Mouse (Mus musculus): Measurements from ENCODE around the gene Krtap17-1.

Gene Krtap17-1

DNA sequence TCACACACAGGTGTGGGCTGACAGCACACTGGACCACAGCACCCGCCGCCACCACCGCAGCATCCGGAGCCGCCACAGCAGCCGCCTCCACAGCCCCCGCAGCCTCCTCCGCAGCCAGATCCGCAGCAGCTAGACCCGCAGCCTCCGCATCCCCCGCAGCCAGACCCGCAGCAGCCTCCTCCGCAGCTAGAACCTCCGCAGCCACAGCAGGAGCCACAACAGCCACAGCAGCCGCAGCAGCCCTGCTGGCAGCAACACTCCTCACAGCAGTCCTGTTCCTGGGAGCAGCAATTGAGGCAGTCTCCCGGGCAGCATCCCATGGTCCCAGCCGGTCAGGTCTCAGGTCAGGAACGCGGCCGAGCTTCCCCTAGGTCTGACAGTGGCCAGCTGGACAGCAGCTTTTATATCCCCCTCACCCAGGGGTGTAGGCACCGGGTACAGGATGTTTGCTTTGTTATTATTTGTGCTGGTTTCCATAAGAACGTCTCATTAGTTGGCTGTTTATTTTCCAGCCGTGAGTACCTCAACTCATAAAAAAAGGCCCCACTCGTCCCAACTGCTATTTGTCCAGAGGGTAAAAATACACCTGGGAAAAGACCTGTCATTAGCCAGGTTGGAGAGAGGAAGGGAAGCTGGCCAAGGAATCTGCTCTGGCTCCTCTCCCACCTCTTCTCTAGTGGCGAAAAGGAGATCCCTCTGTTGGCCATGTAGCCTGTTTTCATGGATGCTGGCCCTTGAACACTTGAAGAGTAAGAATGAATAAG, at the start of gene Krtap17-1:
Gene Krtap17-1 (minus strand): TSS at position 375 of the 764 bp plus-strand sequence.
- no peak for DNase-seq (ENCODE audit: low spot score in 2 of 2)

DNA sequence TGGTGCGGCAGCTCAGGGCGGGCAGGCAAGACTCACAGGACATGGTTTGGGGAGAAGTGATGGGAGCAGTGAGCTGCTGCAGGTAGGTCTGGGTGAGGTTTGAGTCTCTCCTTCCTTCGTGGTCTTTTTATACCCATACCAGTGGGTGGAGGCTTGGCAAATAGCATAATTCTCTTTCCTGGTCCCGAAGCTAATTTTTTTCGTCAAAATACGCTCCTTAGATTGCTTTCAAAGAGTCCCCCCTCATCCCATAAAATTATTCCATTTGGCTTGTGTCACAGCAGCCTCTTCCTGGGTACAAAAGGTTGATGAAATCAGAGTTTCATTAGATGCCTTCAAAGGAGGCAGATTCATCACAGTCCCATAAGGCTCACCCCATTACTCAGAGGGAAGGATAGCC, 47.7 kb upstream of the Krtap17-1 start, which contains the start of gene Krt34:
Gene Krt34 (minus strand): TSS at position 101 of the 400 bp plus-strand sequence.
- DNase-seq (ENCODE audit: low spot score in 2 of 2) = no peak

DNA sequence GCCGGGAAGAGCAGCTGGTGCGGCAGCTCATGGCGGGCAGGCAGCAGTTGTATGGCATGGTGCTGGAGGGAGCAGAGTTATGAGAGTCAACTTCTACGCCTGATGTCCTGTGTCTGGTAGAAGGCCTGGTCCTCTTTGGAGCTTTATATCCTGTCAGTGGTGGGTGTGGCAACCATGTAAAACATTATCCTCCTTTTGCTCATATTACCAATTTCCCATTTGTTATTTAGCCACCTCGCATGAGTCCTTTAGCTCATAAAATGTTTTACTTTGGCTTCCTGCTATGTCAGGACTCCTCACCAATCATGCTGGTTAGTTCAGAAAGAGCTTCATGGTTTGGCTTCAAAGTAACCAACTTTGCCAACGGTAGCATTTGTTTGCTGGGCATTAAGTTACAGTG, 36.0 kb upstream of the Krtap17-1 start, which contains the start of gene Krt33b:
Gene Krt33b (minus strand): TSS at position 101 of the 400 bp plus-strand sequence.
- DNase-seq (ENCODE audit: low spot score in 2 of 2) = no peak

DNA sequence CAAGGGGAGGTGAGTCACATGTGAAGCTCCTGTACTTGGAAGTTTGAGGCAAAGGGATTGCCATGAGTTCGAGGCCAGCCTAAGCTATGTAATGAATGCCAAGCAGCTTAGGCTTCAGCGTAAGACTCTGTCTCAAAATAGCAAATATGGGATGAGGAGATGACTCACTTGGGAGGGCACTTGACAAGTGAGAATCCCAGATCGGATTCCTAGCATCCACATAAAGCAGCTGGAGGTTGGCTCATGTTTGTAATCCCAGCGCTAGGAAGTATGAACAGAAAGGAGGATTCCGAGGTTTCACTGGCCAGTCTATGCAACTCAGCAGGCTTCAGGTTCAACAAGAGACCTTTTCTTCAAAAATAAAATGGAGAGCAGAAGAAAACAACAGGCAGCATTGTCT, 27.6 kb upstream of the Krtap17-1 start:
- DNase-seq (ENCODE audit: low spot score in 2 of 2) = peak in 1 of 2 experiments; percentile 26

DNA sequence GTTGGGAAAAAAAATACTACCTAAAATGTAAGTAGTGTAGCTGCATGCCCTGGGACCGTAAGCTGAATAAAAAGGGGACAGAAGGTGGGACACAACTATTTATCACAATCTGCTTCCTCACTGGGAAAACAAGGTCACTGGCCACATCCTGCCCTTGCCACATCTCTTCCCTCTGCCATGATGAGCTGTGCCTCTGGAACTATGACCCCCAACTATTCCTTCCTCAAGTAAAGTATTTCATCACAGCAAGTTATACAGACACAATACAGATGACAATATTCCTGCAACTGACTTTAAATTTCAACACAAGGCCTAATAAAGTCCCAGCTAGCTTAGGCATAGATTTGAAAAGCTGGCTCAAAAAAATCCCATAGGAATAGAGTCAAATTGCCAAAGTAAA, 25.7 kb upstream of the Krtap17-1 start:
- no peak for DNase-seq (ENCODE audit: low spot score in 2 of 2)

DNA sequence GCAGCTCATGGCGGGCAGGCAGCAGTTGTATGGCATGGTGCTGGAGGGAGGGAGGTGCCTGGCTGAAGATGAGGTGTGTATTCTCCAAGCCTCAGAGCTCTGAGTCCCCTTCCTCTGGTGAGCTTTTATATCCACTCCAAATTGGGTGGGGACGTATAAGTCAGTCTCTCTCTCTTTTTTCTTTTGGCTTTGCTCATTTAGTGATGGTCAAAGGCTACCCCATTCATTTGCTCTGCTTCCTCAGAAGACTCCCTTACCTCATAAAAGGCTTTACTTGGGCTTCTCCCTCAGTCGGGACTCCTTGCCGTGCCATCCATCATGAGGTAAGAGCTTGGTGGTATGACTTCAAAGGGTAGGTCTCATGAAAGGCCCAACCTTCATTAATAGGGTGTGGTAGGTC, 22.3 kb upstream of the Krtap17-1 start, which contains the start of gene Krt33a:
Gene Krt33a (minus strand): TSS at position 101 of the 400 bp plus-strand sequence.
- no peak for DNase-seq (ENCODE audit: low spot score in 2 of 2)

DNA sequence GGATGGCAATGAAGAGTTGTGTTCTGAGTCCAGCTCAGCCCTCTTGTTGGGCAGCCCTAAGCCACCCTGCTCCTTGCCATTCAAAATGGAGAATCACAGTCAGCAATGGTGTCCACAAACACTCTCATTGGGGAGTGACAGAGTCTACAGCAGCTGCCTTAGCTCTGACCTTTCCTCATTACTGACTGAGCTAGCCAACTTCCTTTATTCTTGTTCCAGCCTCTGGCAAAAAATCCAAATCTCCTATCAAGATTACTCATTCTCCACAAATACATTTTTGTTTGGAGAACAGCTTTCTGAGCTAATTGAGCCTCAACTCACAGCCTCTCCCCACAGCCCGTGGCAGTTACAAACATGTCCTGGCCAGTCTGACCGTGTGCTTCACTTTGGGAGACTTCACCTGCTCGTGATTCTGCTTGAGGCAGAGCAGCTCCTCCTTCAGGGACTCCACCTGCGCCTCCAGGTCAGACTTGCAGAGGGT, 19.9 kb upstream of the Krtap17-1 start:
- no peak for DNase-seq (ENCODE audit: low spot score in 2 of 2)

DNA sequence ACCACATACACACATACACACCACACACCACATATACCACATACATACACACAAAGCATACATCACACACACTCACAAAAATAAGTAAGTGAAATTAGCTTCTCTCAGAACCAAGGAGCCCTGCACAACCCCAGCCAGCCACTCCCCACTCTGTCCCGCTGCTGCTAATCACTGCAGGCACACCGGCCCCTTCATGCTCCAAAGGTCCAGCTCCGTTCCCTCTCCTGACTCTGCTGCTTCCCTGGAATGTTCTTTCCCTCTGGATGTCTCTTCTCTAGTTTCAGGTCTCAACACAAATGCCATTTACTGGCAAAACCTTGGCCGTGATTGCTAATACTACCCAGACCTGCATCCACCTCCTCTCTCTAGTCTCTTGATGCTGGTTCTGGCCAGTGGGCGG, 16.9 kb upstream of the Krtap17-1 start:
- no peak for DNase-seq (ENCODE audit: low spot score in 2 of 2)

DNA sequence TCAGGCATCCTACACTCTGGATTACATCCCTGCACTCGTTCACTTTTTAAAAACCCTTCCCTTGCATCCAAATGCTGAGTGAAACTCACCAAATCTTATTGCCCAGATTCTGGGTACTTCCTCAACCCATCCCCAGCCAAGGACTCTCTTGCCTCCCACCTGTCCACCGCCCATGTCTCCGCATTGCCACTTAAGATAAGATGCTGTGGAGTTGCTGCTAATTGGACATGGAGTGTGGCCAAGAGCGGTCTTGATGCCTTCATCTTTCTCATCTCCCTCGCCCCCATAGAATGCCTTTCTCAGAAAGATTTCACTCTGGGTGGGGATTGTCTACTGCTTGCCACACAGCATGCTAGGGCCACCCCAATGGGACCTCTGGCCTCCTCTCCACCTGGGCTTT, 14.5 kb upstream of the Krtap17-1 start:
- peak; percentile 32 to 34 for DNase-seq (ENCODE audit: low spot score in 2 of 2)

DNA sequence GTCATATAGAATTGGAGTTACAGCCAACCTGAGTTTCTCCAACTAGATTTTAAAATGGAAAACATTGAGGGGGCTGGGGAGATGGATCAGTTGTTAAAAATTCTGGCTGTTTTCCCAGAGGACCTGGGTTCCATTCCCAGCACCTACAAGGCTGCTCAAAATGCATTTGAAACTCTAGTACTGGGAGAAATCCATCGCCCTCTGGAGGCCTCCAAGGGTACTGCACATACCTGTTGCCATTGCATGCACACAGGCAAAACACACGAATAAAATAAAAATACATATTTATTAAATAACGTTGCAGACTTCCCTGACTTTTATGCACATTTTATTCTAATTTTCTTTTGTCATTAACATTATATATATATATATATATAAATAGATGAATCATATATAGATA, 12.8 kb upstream of the Krtap17-1 start:
- no peak for DNase-seq (ENCODE audit: low spot score in 2 of 2)

DNA sequence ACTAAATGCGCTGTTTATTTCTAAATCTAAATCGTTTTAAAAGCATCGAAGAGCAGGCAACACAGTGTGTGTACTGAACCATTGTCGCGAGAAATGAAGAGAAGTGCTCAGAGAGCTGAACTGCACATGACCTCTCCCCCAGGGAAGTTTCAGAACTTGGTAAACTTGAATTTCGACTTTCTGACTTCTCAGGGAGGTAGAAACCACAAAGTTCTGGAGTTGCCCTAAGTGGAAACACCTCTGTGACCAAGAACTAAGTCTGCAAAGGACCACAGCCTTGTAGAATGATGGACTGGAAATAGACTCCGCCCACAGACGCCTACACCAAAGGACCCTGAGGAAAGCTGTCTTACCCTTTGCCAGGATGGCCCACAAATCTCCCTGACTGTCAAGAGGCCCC, 12.1 kb upstream of the Krtap17-1 start:
- DNase-seq (ENCODE audit: low spot score in 2 of 2) = no peak

DNA sequence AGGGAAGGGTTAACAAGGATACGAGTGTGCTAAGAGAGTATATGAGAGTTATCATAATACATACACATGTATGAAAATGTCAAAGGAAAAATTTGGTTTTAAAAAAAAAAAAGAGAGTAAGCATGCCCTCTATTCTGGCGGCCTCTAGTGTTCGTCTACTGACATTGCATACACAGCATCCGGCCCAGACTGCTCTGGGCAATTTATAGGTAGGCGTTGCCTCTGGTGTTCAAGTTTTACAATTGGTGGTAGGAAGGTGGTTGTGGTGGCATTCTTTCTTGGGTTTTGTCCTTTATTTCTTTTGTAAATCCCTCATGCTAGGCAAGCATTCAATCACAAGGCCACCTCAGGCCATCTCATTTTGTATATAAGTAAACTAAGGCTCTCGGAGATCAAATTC, 11.1 kb upstream of the Krtap17-1 start:
- peak; percentile 43 to 81 for DNase-seq (ENCODE audit: low spot score in 2 of 2)

DNA sequence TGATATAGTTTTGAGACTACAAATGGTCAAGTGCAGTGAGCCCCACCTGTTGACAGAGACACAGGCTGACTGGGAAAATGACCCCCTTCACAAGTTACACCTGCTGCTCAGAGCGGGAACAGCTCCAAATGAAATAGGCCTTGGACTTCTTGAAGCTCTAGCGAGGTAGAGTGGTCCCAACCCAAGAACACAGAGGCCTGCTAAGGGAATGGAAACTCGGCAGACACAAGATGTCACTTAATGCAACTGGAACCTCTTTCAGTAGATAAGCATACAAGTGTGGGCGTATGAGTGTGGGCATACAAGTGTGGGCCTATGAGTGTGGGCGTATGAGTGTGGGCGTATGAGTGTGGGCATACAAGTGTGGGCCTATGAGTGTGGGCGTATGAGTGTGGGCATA, 5.3 kb upstream of the Krtap17-1 start:
- DNase-seq (ENCODE audit: low spot score in 2 of 2) = no peak

DNA sequence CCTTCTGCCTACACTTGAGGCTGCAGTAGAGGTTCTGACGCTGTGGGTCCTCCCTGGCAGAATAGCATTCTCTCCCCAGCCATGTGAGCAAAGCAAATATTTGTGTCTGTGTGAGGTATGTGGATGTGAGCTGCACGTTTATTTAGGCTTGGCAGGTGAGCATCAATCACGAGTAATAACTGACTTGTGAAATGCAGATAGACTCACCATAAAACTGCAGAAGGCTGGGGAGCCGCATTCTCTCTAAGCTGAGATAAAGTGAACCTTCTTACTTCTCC, 529 bp upstream of the Krtap17-1 start:
- DNase-seq (ENCODE audit: low spot score in 2 of 2) = no peak

DNA sequence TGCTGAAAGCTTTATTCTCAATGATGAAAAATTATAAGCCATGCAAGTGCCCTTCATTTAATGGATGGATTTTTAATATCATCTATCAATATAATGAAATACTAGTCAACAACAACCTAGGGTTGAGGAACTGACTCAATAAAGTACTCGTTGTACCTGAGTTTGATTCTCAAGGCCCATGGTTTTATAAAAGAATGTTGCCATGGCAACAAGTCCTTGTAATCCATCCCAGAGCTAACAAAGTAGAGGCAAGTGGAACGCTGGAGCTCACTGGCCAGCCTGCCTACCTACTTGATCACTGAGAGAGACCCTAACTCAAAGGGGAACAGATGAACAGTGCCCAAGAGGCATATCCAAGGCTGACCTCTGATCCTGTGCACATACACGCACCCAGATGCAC, 3.2 kb downstream of the Krtap17-1 start:
- DNase-seq (ENCODE audit: low spot score in 2 of 2) = no peak

DNA sequence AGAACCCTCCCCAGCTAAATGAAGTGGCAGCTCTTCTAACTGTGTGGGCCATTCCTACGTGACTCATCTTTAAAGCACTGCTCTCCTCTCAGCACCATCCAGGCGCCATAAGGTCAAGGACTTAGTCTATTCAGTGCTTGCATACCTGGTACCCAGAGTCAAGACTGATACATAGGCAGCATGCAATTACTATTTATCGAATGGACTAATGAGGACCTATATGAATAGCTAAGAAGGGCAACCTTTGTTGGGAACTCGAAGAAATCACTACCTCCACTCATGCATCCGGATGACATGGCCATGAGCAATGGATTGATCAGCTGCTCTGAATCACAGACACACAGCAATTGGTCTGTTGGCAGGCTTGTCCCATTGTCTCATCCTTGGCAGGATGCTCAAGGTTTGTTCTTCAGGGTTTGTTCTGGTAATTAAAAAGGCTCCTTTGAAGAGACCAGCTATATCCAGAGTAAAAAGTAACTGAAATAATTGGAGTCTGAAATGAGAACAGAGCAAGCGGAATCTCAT, 3.9 kb downstream of the Krtap17-1 start:
- DNase-seq (ENCODE audit: low spot score in 2 of 2) = no peak

DNA sequence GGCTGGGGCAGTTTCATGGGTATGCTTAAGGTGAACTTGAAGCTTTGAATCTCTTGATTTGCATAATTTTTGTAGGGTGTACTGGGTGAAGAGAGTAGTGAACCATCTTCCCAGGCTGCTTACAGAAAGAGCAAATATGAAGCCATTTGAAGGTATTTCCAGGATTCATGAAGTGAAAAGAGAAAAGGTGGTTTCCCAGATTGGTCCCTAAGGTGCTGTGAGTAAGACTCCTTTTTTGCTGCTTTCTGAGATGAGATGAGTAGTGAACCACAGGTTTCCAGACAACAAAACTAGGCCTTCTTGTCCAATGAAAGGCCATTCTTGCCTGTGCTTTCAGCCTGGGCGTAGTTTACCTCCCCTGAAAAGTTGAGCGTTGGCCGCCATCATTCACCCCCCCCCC, 5.3 kb downstream of the Krtap17-1 start:
- DNase-seq (ENCODE audit: low spot score in 2 of 2) = no peak

DNA sequence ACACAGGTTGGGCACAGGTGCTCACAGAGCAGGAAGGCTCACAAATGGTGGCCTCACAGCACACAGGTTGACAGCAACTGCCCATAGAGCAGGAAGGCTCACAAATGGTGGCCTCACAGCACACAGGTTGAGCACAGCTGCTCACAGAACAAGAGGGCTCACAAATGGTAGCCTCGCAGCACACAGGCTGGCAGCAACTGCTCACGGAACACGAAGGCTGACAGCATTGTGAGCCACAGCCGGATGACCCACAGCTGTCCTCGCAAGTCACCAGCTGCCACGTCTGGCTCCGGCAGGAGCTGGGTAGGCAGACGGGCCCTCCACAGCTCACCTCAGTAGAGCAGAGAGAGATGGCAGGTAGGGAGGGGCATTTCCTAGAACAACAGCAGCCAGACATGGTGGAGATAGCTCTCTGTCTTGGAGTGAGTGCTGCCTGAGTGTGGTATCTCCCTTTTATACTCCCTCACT, 7.6 kb downstream of the Krtap17-1 start, which contains the start of gene Krtap16-1:
Gene Krtap16-1 (minus strand): TSS at position 418 of the 468 bp plus-strand sequence.
- DNase-seq (ENCODE audit: low spot score in 2 of 2) = no peak

DNA sequence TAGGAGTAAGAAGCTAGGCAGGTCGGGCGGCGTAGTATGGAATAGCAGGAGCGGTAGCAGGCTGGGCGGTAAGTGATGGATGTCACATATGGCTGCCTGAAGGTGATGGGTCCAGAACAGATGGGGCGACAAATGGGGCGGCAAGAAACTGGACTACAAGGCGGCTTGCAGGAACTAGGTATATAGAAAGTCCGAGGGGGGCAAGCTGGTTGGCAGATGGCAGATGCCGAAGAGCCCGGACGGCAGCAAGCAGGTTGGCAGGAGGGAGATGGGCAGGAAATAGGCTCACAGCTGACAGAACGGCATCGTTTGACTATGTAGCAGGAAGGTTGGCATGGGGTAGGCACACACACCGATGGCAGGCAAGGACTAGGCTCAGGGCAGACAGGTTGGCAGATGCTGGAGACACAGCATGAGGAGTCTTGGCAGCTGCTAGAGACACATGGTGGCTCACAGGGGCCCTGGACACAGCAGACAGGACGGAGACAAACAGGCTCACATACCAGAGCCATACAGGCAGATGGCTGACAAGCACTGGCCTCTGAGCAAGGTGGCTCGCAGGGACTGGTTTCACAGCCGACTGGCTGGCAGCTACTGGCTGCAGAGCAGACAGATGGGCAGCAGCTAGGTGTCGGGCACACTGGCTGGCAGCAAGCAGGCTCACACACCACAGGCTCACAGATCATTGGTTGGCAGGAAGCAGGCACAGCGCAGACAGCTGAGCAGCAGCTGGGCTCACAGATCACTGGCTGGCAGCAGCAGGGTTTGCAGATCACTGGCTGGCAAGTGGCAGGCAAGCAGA, 8.3 kb downstream of the Krtap17-1 start:
- DNase-seq (ENCODE audit: low spot score in 2 of 2) = peak; percentile 35 to 45

DNA sequence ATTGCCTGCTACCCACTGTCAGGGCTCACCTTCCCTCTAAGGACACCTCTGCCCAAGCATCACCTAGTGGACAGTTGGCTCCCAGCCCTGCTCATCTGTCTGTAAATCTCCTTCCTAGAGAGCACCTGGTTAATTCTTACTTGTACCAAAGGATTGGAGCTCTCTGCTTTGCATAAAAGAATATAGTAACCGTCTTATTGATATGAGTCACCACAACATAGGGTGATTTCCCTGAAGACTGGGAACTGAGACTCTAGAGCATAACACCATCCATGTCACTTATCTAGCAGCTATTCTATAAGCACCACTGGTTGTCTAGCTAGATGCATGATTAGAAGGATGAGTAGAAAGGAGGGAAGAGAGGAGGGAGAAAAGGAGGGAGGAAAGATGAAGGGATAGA, 10.4 kb downstream of the Krtap17-1 start:
- no peak for DNase-seq (ENCODE audit: low spot score in 2 of 2)

DNA sequence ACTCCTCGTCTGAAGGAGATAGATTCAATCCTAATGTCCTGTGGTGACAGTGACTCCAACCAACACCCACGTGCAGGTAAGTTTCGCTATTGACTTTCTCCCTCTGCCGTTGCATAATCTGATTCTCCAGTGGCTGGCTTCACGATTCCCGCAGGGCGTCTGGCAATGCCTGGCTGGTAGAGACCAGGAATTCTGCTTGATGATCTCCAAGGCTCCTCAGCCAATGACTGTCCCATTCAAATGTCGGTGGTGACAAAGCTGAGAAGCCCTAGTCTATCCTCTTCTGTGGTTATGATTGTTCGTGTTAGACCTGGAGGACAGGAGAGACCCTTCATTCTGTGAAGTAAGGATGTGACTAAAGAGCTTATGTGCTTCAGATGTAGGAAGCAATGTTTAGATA, 11.1 kb downstream of the Krtap17-1 start:
- DNase-seq (ENCODE audit: low spot score in 2 of 2) = no peak

DNA sequence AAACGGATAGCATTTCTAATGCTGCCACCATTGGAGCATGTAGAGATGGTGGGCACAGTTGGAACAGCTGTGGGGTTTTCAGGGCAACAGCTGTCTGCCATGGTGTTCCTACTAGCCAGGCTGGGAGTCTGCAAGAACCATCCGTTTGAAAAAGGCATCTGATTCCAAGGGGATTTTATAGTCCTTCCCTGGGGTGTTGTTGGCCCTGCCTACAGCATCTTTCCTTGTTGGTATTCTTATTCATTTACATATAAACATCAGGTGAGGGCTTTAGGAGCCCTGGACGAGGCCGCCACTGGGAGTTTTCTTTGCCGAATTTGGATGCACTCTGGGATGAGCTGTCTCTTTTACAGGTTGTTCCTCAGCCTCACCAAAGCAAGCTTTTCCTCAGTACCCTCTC, 14.8 kb downstream of the Krtap17-1 start, which contains the start of gene Krtap29-1:
Gene Krtap29-1 (minus strand): TSS at position 101 of the 400 bp plus-strand sequence.
- DNase-seq (ENCODE audit: low spot score in 2 of 2) = no peak
